Mouse (Mus musculus) spleen, adult 2 months (tissue): Measurements from ENCODE around the gene Cmtm2a. TPM values are rescaled to one million over a fixed set of nuclear protein-coding genes. Genes with fewer than 3 reads are reported as not detected.
"Not testable (repeated sequence)": the region's sequence is repeated elsewhere in the genome, so short reads cannot be mapped to it uniquely, and the experiment has no call there.

ENCODE experiments used
- DNase-seq, 2 experiments: peaks; one replicate each; pipeline versions ENCODE4 v3.0.0 to v3.0.0-alpha.2; 2012 to 2021; ENCODE audit warnings: low spot score in 2 of 2, low read depth in 1 of 2
- H3K27ac ChIP-seq: fragments of 200-500 bp; 2 replicates; pipeline ENCODE4 v1.5.1; 2012; ENCODE audit warnings: low read length, inconsistent platforms; ENCODE audit not compliant: insufficient read depth
- H3K27me3 ChIP-seq: fragments of 200-500 bp; 2 replicates; pipeline ENCODE4 v1.6.1; 2012; ENCODE audit warnings: mild to moderate bottlenecking, moderate library complexity, low read length, inconsistent platforms; ENCODE audit not compliant: control insufficient read depth, insufficient read depth
- H3K36me3 ChIP-seq: fragments of 200-500 bp; 2 replicates; pipeline ENCODE4 v1.6.1; 2012; ENCODE audit warnings: mild to moderate bottlenecking, low read length, inconsistent platforms; ENCODE audit not compliant: control insufficient read depth, insufficient read depth
- H3K4me1 ChIP-seq: fragments of 200-500 bp; 2 replicates; pipeline ENCODE4 v1.6.1; 2011; ENCODE audit warnings: inconsistent platforms; ENCODE audit not compliant: control insufficient read depth, insufficient read depth, insufficient read length
- H3K4me3 ChIP-seq: fragments of 200-500 bp; 2 replicates; pipeline ENCODE4 v1.5.1; 2011; ENCODE audit warnings: mild to moderate bottlenecking, inconsistent platforms; ENCODE audit not compliant: insufficient read depth, insufficient read length; ENCODE audit errors: extremely low read depth
- CTCF ChIP-seq: fragments of 200-500 bp; IDR thresholded peaks from 2 replicates; pipeline ENCODE4 v1.5.1; 2011; ENCODE audit warnings: mild to moderate bottlenecking, inconsistent platforms; ENCODE audit not compliant: insufficient read depth, insufficient read length, insufficient replicate concordance; ENCODE audit errors: extremely low read depth
- POLR2A ChIP-seq: fragments of 200-500 bp; IDR thresholded peaks from 2 replicates; pipeline ENCODE4 v1.6.1; 2011; ENCODE audit warnings: low read depth, low read length, inconsistent platforms
- WGBS: fragments of 180-500 bp; shearing (Covaris S2); methylation state at CpG from one replicate; pipeline ENCODE4 v1.1.7; 2018; 5-methylcytosine and 5-hydroxymethylcytosine counted together
- polyA plus RNA-seq: library from polyadenylated mRNA; depleted of rRNA; stranded (reverse); fragments of >200 nt; gene quantifications from 2 replicates; pipeline ENCODE4 v1.2.3, GENCODE M21; 2012

The Cmtm2a gene
- polyA plus RNA-seq, 1 experiment: not detected

DNA sequence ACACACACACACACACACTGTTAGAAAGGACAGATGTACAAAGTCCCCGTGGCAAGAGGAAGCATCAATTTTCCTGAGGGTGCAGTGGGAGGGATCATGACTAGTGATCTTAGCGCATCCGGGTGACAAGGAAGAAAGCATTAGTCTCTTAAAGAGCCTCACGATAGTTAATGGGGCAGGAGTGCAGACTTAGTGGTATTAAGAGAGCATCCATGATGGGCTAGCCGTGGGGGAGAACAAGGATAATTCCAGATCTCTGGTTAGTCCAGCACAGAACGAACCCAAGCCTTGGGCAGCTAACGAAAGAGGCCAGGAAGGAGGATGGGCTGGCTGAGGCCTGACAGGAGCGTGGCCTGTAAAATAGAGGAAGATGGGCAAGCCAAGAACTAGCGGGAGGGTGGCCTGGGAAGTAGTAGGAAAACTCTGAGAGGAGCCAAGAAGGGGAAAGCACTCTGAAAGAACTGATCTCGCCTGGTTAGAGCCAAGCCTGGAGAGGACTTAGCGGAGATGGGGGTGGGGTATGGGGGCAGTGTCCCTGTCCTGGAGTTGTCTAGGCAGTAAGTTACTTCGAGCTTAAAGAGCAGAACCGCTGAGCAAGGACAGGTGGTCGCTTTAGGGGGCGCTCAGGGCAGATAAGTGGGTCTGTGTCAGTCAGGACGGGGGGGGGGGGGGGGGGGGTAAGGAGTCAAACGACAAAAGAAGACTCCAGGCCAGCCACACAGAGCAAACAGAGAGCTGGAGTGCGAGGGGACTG is 46.4 kb upstream of the Cmtm2a start, which contains the start of gene Cmtm3:
Gene Cmtm3, plus strand, starts transcription at position 182 of the 754 bp plus-strand sequence.
- no peak for TF ChIP-seq CTCF
- TF ChIP-seq POLR2A: no peak
- no peaks in the 10 kb centered on the region for H3K4me1 ChIP-seq
- no peak for DNase-seq

DNA sequence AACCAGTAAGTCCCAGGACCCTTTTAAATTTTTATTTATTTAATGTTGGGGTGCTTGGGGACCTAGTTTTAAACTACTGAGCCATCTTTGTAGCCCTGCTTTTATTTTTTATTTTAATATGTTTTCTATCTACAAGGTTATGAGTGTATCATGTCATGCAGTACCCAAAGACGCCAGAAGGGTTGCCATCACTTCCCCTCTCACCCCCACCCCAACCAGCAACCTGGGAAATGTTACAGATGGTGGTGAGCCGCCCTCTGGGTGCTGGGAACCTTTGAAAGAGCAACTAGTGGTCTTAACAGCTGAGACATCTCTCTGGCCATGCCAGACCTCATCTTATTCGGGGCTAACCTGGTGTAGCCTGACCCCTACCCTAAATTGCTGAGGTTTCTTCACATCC is 44.9 kb upstream of the Cmtm2a start:
- TF ChIP-seq POLR2A: no peak
- TF ChIP-seq CTCF: no peak
- 57% methylated on average over 3 of the region's 3 CpGs for WGBS
- DNase-seq: no peak
- Histone ChIP-seq H3K27ac (no peak overlapping the region), H3K36me3 (no peaks in the 10 kb centered on the region), H3K4me1 (no peaks in the 10 kb centered on the region), H3K27me3 (no peaks in the 10 kb centered on the region), H3K4me3 (no peak overlapping the region)

More for the DNA sequence above, 46.4 kb upstream of the Cmtm2a start, which contains the start of gene Cmtm3:
- H3K36me3 ChIP-seq: no peaks in the 10 kb centered on the region
- H3K27ac ChIP-seq: peak within 1 kb of the TSS; percentile 58
- 39% methylated on average over 17 of the region's 18 CpGs for WGBS
- H3K4me3 ChIP-seq: peak within 1 kb of the TSS; percentile 74
- H3K27me3 ChIP-seq: no peaks in the 10 kb centered on the region

DNA sequence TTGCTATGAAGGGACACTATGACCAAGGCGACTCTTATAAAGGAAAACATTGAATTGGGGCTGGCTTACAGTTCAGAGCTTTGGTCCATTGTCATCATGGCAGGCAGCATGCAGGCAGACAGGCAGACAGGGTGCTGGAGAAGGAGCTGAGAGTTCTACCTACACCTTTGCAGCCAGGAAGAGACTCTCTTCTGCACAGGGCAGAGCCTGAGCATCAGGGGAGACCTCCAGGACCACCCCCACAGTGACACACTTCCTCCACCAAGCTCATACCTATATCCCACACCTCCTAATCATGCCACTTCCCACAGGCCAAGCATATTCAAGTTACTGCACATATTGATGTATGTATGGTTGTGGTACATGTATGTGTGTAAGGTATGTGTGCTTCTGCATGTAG is 43.8 kb upstream of the Cmtm2a start:
- 88% methylated on average over 1 of the region's 1 CpGs for WGBS
- Histone ChIP-seq H3K27me3 (no peaks in the 10 kb centered on the region), H3K4me3 (no peak overlapping the region), H3K4me1 (no peaks in the 10 kb centered on the region), H3K36me3 (no peaks in the 10 kb centered on the region), H3K27ac (no peak overlapping the region)
- TF ChIP-seq CTCF (no peak), POLR2A (no peak)
- no peak for DNase-seq

DNA sequence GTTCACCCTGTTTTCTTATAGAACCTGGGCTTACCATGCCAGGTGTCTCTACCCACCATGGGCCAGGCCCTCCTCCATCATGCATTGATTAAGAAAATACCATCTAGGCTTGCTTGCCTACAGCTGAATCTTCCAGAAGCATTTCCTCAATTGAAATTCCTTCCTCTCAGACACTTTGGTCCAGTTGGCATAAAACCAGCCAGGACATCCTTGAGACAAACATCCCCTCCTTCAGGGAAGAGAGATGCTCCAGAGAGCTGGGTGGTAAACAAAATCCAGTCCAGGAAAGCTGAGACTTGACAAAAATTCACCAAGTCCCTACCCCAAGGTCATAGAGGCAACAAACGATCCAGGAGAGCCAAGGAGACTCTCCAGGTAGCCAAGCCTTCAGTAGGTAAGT is 41.2 kb upstream of the Cmtm2a start:
- H3K4me1 ChIP-seq: no peaks in the 10 kb centered on the region
- 84% methylated on average over 1 of the region's 1 CpGs for WGBS
- H3K4me3 ChIP-seq: no peak overlapping the region
- H3K36me3 ChIP-seq: no peaks in the 10 kb centered on the region
- DNase-seq: no peak
- H3K27me3 ChIP-seq: no peaks in the 10 kb centered on the region
- TF ChIP-seq CTCF (no peak), POLR2A (no peak)
- H3K27ac ChIP-seq: no peak overlapping the region

- 22% methylated on average over 5 of the region's 5 CpGs for WGBS
- no peak overlapping the region for H3K27ac ChIP-seq
- H3K36me3 ChIP-seq: no peaks in the 10 kb centered on the region
- H3K27me3 ChIP-seq: no peaks in the 10 kb centered on the region
- DNase-seq: no peak
- TF ChIP-seq POLR2A (no peak), CTCF (no peak)
- no peak overlapping the region for H3K4me3 ChIP-seq
- no peaks in the 10 kb centered on the region for H3K4me1 ChIP-seq
Observed at GRCm38 (mm10) chr8:104333786-104334185, 40.8 kb upstream of the Cmtm2a start.

DNA sequence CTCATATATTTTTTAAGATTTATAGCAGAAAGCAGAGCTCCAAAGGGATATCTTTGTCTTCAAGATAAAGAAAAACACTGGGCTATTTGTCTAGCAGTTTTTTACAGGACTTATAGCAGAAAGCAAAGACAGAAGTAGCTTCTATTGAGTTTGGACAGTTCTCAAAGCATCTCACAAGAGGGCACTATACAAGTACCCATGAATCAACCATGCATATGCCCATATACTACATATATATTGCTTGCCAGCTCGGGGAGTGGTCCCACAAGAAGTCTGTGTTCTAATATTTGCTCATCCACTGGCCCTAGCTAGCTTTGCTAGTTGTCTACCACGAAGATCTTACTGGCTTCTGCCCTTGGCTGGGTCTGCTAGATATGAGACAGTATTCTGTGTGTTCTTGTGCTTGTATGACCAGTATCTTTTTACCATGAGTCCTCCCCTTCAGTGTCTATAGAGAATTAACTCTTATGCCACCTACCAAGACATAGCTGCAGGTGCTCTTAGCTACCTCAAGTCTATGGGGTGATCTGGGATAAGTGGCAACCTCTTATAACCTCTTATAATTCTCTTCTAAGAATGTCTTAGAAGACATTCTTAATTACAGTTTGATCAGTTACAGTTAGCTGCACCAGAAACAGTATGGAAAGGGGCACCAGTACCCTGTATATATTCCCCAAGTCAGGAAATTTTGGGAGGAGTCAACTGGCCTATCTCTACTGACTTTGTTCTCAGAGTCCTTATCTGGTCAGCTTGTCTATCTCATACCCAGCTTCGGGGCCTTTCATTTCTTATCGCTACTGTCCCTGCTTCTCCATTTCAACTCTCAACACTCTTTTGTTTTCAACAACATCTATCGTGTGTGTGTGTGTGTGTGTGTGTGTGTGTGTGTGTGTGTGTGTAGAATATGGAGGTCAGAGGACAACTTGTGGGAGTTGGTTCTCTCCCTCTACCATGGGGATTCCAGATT is 40.0 kb upstream of the Cmtm2a start:
- Histone ChIP-seq H3K36me3 (no peaks in the 10 kb centered on the region), H3K4me1 (no peaks in the 10 kb centered on the region), H3K27ac (no peak overlapping the region), H3K4me3 (no peak overlapping the region), H3K27me3 (no peaks in the 10 kb centered on the region)
- DNase-seq: no peak
- TF ChIP-seq POLR2A (no peak), CTCF (no peak)
- 68% methylated on average over 5 of the region's 5 CpGs for WGBS

DNA sequence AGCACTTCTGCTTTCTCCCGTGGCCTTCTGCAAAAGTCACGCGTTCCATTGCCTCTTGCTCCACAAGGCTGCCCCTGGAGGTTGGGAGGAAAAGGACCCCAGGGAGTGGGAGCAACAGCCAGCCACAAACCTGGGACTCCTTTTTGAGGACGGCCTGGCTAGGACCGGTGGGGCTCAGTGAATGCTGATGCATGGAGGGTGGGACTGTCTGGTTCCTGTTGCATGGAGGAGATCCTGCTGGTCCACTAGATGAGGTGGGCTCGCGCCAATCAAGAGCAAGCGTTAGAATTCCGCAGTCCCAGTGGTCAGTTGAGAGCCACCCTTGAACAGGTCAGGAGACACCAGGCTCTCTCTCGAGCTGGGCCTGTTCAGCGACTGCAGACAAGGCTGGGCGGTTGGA is 28.9 kb upstream of the Cmtm2a start, which contains the start of gene Cmtm2b:
Gene Cmtm2b, plus strand, starts transcription at position 301 of the 400 bp plus-strand sequence.
- not testable (repeated sequence) for H3K4me3 ChIP-seq, H3K27me3 ChIP-seq, H3K4me1 ChIP-seq, H3K27ac ChIP-seq, H3K36me3 ChIP-seq, DNase-seq
- 92% methylated on average over 12 of the region's 12 CpGs for WGBS

GRCm38 (mm10) chr8:104321267-104321666 is 28.3 kb upstream of the Cmtm2a start, which contains the start of gene Gm11020:
TSS of gene Gm11020 (plus strand) at chr8:104321567.
- 88% methylated on average over 11 of the region's 11 CpGs for WGBS
- DNase-seq, H3K4me3 ChIP-seq, H3K27ac ChIP-seq, H3K36me3 ChIP-seq, H3K27me3 ChIP-seq, H3K4me1 ChIP-seq: not testable (repeated sequence)
